Mouse (Mus musculus): ENCODE measurements around the gene Frmd4b.

DNA sequence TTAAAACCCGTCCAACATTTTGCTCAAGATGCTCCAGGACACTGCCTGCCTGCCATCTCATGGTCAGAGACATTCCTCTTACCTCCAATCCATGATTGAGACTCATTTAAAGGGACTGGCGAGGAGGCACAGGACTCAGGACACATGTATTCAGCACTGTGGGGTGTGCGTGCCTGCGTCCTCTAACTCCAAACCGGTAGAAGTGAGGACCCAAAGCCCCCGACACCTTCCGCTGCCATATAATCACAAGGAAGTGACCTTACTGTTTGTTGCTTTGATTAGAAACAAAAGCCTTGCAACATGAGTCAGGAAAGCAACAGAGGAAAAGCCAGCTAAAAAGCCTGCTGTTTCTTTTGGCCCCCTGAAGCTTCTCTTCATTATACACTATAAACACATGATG lies 158.2 kb downstream of the Frmd4b start:
- TF ChIP-seq POLR2A (IDR thresholded peaks at IDR 0.05; ENCODE audit: extremely low read depth, insufficient read depth, low read length) (no peak), CTCF (IDR thresholded peaks at IDR 0.05; ENCODE audit: low read depth, low read length) (no peak)

Measured in liver, adult 2 months (tissue).